Mouse (Mus musculus): ENCODE measurements around the gene Slc12a6.

DNA sequence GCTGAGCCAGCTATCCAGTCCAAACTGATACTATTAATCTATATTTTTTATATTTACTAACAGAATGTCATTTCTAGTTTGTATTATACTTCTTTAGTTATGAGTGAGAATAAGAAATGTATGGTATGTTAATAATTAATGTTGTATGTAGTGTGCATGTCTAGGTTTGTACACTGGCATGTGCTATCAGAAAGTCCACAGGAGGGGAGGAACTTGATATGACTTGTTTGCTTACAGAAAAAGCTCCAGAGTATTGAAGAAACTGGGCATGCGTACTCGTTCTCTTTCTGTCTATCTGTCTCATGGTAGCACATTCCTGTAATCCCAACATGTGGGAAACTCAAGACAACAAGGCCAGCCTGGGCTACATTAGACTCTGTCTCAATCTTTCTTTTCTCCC is 52.6 kb downstream of the Slc12a6 start:
- TF ChIP-seq CTCF (IDR thresholded peaks at IDR 0.05; ENCODE audit: low read depth, low read length) (no peak), POLR2A (IDR thresholded peaks at IDR 0.05; ENCODE audit: borderline replicate concordance, low read depth, low read length) (no peak)

Data from bone marrow macrophage, adult 2 months (primary cell).